Mouse (Mus musculus): Measurements from ENCODE around the gene Scamp5. TPM values are rescaled to one million over a fixed set of nuclear protein-coding genes. Genes with fewer than 3 reads are reported as not detected.
A peak's percentile ranks its signal among the peaks of the same experiment; 100 is the strongest.
"Not testable (repeated sequence)": the region's sequence is repeated elsewhere in the genome, so short reads cannot be mapped to it uniquely, and the experiment has no call there.

Scamp5 gene
- polyA plus RNA-seq, 2 experiments from 2014 or later: 0.26 TPM; not detected in 1

DNA sequence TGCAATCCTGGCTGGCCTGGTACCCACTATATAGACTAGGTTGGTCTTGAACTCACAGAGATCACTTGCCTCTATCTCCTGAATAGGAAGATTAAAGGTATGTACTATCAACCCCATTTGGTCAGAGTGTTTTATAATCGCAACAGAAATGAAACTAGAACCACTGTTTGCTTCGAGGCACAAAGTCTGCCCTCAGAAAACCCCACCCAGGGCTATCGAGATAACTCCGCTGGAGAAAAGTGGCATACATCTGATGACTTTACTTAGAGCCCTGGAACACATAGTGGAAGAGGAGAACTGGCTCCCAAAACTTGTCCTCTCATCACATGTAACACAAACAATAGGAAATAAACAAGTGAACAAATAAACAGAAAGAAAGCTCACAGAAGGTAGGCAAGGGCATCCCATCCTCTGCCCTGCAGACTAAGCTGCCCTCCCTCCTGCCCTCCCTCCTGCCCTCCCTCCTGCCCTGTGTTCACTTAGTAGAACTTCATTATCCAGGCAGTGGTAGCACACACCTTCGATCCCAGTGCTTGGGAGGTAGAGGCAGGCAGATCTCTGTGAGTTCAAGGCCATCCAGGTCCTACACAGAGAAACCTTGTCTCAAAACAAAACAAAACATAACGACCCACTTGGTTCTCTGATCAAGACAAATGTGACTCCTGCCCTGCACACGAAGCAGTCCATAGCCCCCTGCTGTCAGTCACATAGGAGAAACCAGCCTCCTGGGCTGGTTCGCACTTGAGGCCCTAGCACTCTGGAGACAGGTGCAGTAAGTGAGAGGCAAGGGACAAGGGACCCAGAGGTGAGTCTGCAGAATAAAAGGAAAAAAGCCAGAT, 15.0 kb downstream of the Scamp5 start:
- no peak for ATAC-seq

DNA sequence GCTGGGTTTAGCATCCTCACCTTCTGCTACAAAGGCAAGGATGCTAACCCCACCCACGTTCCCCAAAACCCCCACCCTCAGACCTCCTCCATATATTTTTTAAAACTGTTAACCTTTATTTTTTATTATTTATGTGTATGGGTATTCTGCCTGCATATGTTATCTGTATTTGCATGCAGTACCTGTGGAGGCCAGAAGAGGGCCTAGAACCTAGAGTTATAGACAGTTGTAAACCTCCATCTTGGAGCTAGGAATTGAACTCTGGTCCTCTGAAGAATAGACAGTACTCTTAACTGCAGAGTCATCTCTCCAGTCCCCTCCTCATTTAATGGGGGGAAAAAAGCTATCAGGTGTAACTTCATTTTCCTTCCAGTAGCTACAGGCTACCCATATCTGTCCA, 18.1 kb downstream of the Scamp5 start:
- ATAC-seq: no peak

DNA sequence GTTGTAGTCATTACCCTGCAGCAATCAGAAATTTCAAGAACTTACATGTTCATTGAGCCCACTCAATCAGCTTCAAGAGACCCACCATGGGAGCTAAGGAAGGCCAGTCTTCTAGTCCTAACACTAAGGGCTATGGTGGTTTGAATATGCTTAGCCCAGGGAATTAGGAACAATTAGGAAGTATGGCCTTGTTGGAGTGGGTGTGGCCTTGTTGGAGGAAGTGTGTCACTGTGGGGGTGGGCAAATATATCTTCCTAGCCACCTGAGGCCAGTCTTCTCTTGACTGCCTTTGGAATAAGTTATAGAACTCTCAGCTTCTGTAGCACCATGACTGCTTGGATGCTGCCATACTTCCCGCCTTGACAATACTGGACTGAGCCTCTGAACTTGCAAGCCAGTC, 27.2 kb downstream of the Scamp5 start:
- no peak for ATAC-seq

DNA sequence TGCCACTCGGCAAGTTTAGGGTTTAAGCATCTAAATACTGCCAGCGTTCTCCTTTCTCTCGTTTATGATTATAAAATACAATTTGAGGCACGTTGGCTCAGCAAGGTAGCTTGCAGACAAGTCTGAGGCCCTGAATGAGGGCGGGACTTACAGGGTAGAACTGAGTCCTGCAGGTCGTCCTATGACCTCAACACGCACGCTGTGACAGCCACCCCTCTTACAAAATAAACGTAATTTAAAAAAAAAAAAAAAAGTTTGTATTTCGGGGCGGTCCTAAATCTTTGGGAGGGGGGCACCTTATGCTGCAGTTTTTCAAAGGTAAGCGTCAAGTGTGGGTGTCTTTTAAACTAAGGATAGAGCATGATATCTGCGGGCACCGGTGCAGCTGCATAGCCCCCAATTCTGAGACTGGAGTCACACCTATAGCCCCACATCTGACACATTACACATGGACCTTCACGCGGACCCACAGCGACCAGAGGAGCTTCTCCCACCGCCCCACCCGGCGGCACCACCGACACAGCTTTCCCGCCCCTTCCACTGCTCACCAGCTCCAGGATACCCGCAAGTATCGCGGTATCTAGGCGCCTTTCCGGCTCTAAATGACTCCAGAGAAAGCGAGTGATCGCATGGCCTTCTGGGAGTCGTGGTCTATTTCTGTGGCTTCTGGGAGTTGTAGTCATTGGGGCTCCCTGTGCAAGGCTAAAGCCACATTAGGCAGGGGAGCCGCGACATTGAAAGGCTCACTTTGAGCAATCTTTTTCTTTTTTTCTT, 28.2 kb downstream of the Scamp5 start, which contains the start of gene Ppcdc:
Gene Ppcdc (minus strand): TSS at position 603 of the 774 bp plus-strand sequence.
- peak; percentile 99 for ATAC-seq

DNA sequence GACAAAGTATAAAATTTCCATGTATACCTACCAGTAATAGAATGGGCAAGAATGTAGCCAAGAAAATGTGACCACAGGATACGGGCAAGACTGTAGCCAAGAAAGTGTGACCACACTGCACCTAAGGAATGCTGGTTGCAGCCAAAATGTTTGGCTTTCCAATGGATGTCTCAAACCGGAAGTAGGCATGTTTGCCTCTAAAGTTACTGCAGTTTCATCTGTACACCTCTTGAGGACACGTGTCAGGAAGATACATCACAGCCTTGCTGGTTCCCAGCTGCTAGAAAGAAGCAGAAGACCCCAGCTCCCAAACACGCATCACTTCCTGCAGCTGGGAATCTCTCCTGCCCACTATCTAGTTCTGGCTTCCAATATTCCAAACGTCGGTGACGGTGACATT, 28.8 kb downstream of the Scamp5 start:
- no peak for ATAC-seq

DNA sequence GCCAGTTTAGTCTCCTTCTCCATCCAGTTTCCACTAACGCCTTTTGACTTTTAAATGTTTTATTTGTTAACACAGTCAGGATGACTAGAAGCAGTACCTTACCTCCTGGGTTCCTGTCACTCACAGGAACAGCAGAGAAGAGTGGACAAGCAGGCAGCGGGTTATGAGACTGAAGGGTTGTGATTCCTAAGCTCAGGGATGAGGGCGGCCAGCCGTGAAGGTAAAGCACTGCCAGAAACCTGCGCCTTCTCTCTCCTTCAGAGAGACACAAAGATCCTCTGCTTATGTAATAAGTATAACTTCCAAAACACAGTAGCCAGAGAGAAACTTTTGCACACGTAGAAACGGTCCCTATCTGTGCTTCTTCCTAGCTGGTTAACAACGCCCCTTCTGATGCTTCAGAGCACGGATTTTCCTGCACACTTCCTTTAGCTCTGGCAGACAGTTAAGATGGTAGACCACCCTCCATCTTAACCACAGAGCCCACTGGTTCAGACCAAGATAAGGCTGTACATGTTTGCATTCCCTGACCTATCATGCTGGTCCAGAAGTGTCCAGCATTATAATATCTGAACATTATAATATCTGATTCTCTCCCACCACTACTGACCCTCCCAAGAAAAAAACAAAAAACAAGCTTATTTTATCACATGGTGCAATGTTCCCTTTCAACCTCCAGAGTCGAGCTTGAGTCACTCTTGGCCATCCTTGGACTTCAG, 29.8 kb downstream of the Scamp5 start:
- ATAC-seq: no peak

DNA sequence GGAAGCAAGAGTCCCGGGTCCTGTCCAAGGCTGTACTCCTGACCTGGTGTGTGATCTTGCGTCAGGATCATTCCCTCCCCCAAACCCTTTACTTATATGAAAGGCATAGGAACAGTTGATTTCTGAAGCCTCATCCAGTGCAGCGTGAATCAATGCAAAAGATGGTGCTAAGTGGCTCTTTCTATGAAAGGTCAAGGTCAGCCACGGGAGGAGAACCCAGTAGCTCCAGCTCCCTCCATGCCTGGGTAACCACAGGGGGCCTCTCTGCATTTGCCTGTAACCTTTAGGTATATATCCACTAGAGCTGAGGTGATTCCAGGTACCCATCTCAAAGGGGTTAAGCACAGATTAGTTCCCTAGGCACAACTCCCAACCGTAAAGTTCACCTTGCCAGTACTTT, 31.7 kb downstream of the Scamp5 start:
- ATAC-seq: no peak

- no peak for ATAC-seq
Measured at GRCm38 (mm10) chr9:57434405-57435165, 33.3 kb downstream of the Scamp5 start.

- ATAC-seq: peak; percentile 90
Measured at GRCm38 (mm10) chr9:57433097-57434032, 34.5 kb downstream of the Scamp5 start.

GRCm38 (mm10) chr9:57432480-57432879, 35.4 kb downstream of the Scamp5 start:
- ATAC-seq: no peak

DNA sequence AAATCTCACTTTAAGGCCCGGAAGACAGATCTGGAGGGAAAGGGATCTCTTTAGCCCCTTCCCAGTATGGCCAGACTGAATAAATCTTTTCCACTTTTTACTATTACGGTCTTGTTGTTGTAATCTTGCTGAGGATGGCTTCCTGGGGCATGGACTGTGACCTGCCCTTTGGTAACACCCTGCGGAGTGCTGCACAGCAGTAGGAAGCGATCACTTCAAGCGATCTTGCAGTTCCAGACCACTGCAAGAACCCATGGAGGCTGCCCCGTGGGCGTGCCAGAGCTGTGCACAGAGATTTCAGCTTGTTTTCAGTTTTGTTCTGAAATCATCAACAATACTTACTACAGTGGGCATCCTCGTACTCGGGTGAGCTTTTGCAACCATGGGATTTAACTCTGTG, 36.7 kb downstream of the Scamp5 start:
- ATAC-seq: no peak

DNA sequence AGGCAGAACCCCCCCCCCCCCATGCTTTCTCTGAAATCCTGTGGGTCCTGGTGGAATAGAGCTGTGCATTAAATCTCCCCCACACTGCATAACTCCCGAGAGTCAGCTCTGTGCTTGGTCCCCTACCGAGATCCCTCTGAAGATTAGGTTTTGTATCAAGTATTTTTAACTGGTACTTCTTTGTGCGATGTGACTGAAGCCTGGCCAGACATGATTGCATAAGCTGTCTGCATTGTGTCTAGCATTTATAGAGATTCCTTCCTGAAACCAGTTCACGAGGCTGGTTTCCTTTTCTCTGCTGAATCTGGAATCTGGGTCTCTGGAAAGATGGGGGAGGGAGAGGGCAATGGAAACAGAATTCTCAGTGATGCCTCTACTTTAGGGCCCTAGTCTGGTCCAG, 39.5 kb downstream of the Scamp5 start:
- no peak for ATAC-seq

DNA sequence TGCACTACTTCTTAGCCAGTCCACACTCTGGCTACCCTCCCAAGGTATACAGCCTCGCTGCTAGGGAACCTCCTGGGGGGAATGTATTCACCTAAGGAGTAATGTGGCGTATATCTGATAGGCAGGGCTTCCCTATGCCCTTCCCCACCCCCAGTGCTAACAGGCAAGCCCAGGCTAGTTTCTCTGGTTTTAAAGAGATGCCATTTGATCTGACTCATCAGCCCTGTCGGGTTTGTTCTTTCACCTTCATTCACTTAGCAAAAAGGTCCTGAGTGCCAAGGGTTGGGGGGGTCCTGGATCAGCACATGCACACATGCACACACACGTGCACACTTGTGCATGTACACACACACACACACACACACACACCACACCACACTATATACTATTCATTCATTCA, 39.9 kb downstream of the Scamp5 start:
- ATAC-seq: no peak

- not testable (repeated sequence) for ATAC-seq
Measured at GRCm38 (mm10) chr9:57427123-57427522, 40.7 kb downstream of the Scamp5 start.

- ATAC-seq: no peak
Measured at GRCm38 (mm10) chr9:57425116-57425515, 42.7 kb downstream of the Scamp5 start.

GRCm38 (mm10) chr9:57424066-57424465, 43.8 kb downstream of the Scamp5 start:
- no peak for ATAC-seq

DNA sequence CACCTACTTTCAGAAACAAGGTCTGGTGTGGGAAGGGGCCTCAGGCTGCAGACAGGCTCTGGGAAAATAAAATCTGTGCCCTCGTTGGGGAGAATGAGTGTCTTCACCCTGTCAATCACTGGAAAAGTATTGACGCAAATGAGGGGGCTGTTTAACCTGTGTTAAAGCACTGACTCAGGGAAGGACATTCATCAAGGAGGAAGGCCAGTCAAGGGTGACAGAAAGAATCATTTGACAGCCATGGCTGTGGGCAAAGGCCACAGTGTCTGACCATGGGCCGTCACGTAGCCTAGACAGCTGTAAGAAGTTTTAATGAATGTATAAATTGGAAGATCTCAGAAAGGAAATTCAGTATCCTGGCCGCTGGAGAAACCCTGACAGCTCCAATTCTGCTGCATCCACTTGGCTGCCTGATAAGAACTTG, 46.2 kb downstream of the Scamp5 start:
- ATAC-seq: no peak

DNA sequence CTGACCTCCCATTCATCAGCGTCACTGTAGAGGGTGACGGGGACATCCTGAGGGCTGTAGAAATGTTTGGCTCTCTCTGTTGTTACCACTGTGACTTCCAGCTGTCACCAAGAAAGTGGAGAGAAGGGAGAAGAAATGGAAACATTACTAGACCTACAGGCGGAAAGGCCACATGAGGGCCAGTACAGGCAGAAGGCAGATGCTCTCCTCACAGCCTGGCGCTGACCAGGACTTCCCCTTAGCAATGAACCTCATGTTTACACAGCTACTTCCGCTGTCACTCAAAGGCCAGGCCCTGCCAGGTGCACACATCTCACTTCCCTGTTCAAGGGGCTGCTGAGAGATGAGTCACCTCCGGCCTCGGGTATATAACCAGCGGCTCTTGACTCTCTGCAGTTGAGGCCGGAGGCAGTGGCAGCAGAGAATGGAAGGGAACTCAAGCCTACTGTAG, 46.7 kb downstream of the Scamp5 start:
- peak; percentile 99 for ATAC-seq

GRCm38 (mm10) chr9:57420321-57421120, 47.3 kb downstream of the Scamp5 start:
- peak; percentile 43 for ATAC-seq

Measured in CD4-positive, CD25-positive, alpha-beta regulatory T cell, adult 4 months (primary cell).